ENCODE assay signal across 8 mouse cellular contexts in the genomic region with DNA sequence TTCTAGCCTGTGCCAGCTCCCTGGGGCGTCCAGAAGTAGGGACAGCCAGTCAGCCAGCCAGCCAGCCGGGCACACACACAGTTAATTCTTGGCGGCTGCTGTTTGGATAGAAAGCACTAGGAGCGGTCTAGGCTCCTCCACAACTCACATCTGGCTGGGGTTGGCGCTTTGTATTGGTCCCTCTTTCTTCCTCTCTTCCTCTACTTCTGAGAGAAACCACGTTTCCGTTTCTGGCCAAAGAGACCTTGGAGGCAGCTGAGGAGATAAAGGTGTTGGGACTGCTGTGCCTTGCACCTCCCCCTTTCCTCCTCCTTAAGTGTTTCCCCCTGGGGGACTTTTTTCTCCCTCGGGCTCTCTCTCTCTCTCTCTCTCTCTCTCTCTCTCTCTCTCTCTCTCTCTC. TPM values are rescaled to one million over a fixed set of nuclear protein-coding genes. Genes with fewer than 3 reads are reported as not detected.
DNase-seq lines count a peak whose midpoint lies in the region; ATAC-seq lines count a peak whose summit lies in the region.

A gene (plus strand): TSS at position 218 of the 400 bp plus-strand sequence.

- H3K9me3 ChIP-seq in megakaryocyte, embryonic 14.5 days, result no peaks in the 10 kb centered on the region
- no peaks in the 10 kb centered on the region for H3K9me3 ChIP-seq in embryonic facial prominence, embryonic 11.5 days (replicated peaks; ENCODE audit: control insufficient read depth, low read length)
- no peaks in the 10 kb centered on the region for H3K9me3 ChIP-seq in heart, embryonic 16.5 days (replicated peaks; ENCODE audit: control insufficient read depth, low read length)
- no peaks in the 10 kb centered on the region for H3K9me3 ChIP-seq in liver, embryonic 15.5 days (replicated peaks)

- peak; percentile 62 for DNase-seq in embryonic facial prominence, embryonic 11.5 days (ENCODE audit: low spot score)
- DNase-seq in thymus, postnatal 25 days, result peak; percentile 50
- DNase-seq in frontal cortex, postnatal 25 days (ENCODE audit: low spot score in 2 of 2), result no peak
- no peak for DNase-seq in left cerebral cortex, postnatal 25 days (ENCODE audit: low spot score in 2 of 2)

- ATAC-seq in megakaryocyte, adult 5-6 weeks (ENCODE audit: poor library complexity, severe bottlenecking), result no peak
- ATAC-seq in embryonic facial prominence, embryonic 11.5 days (replicated peaks; ENCODE audit: insufficient number of reproducible peaks, low FRiP score, low TSS enrichment, low read depth), result no peak
- ATAC-seq in heart, embryonic 16.5 days (replicated peaks; ENCODE audit: extremely low read depth, insufficient read depth, low FRiP score), result peak; percentile 39; the same call in 1 of the 2 replicates
- no peak for ATAC-seq in liver, embryonic 15.5 days (ENCODE audit: insufficient read depth)

- H3K27me3 ChIP-seq in megakaryocyte, embryonic 14.5 days (replicated peaks), result peaks cover 43% of the 10 kb centered on the region
- no peaks in the 10 kb centered on the region for H3K27me3 ChIP-seq in embryonic facial prominence, embryonic 11.5 days (ENCODE audit: control insufficient read depth, insufficient read depth, low read length)
- H3K27me3 ChIP-seq in heart, embryonic 16.5 days (ENCODE audit: control insufficient read depth, insufficient read depth, low read length), result peaks cover 4% of the 10 kb centered on the region; the same call in 1 of the 2 replicates
- H3K27me3 ChIP-seq in liver, embryonic 15.5 days, result peaks cover 43% of the 10 kb centered on the region

- H3K27ac ChIP-seq in embryonic facial prominence, embryonic 11.5 days (replicated peaks; ENCODE audit: low read depth, low read length), result peak within 1 kb of the TSS; percentile 35; the same call in 1 of the 2 replicates
- H3K27ac ChIP-seq in heart, embryonic 16.5 days (ENCODE audit: low read length), result peak within 1 kb of the TSS; percentile 81
- H3K27ac ChIP-seq in liver, embryonic 15.5 days (replicated peaks), result peak within 1 kb of the TSS; percentile 55

- peak within 1 kb of the TSS; percentile 48 for H3K4me2 ChIP-seq in embryonic facial prominence, embryonic 11.5 days (ENCODE audit: low read depth, low read length)
- H3K4me2 ChIP-seq in heart, embryonic 16.5 days (ENCODE audit: low read depth, low read length), result peak within 1 kb of the TSS; percentile 61
- peak within 1 kb of the TSS; percentile 18 for H3K4me2 ChIP-seq in liver, embryonic 15.5 days

- intact Hi-C loops in left cerebral cortex, postnatal 25 days (cut with DNase I), result loop anchor here (10.0 kb wide), 1 partner anchor 547 kb away; no protein-coding TSS in a partner anchor

- H3K36me3 ChIP-seq in megakaryocyte, embryonic 14.5 days (replicated peaks; ENCODE audit: low read length), result no peaks in the 10 kb centered on the region
- H3K36me3 ChIP-seq in embryonic facial prominence, embryonic 11.5 days (replicated peaks; ENCODE audit: control insufficient read depth, insufficient read depth, low read depth, low read length), result no peaks in the 10 kb centered on the region
- H3K36me3 ChIP-seq in heart, embryonic 16.5 days (ENCODE audit: control insufficient read depth, insufficient read depth), result no peaks in the 10 kb centered on the region
- H3K36me3 ChIP-seq in liver, embryonic 15.5 days (replicated peaks), result no peaks in the 10 kb centered on the region

- H3K9ac ChIP-seq in embryonic facial prominence, embryonic 11.5 days (replicated peaks; ENCODE audit: low read length), result peak within 1 kb of the TSS; percentile 55
- peak within 1 kb of the TSS; percentile 65 for H3K9ac ChIP-seq in heart, embryonic 16.5 days (ENCODE audit: low read length)
- H3K9ac ChIP-seq in liver, embryonic 15.5 days, result no peak within 1 kb of the TSS

- peak within 1 kb of the TSS; percentile 76 for H3K4me3 ChIP-seq in megakaryocyte, embryonic 14.5 days (replicated peaks)
- H3K4me3 ChIP-seq in embryonic facial prominence, embryonic 11.5 days (ENCODE audit: low read depth, low read length), result peak within 1 kb of the TSS; percentile 30
- H3K4me3 ChIP-seq in heart, embryonic 16.5 days (ENCODE audit: low read length), result peak within 1 kb of the TSS; percentile 44
- no peak within 1 kb of the TSS for H3K4me3 ChIP-seq in liver, embryonic 15.5 days (replicated peaks)

- H3K4me1 ChIP-seq in megakaryocyte, embryonic 14.5 days, result peaks cover 66% of the 10 kb centered on the region
- H3K4me1 ChIP-seq in embryonic facial prominence, embryonic 11.5 days (ENCODE audit: control insufficient read depth, insufficient read depth, low read length), result peaks cover 14% of the 10 kb centered on the region
- peaks cover 36% of the 10 kb centered on the region for H3K4me1 ChIP-seq in heart, embryonic 16.5 days (ENCODE audit: control insufficient read depth, insufficient read depth, low read length)
- H3K4me1 ChIP-seq in liver, embryonic 15.5 days (replicated peaks), result peaks cover 5% of the 10 kb centered on the region; the same call in 1 of the 2 replicates

- 1% methylated on average over 8 of the region's 8 CpGs for WGBS in embryonic facial prominence, embryonic 11.5 days
- WGBS in heart, embryonic 16.5 days, result under 1% methylated on average over 8 of the region's 8 CpGs
- WGBS in liver, embryonic 15.5 days (ENCODE audit: insufficient replicate concordance), result 1% methylated on average over 8 of the region's 8 CpGs

RNA-seq across cellular contexts. Expression of the gene that starts here (rescaled TPM):
- not detected in 2 replicates for polyA plus RNA-seq in megakaryocyte, embryonic 14.5 days (2012; ENCODE audit: insufficient read depth, low replicate concordance)
- not detected in 2 replicates for total RNA-seq in megakaryocyte, adult 5-6 weeks (2015)
- not detected in 2 replicates for total RNA-seq in megakaryocyte, adult 5-6 weeks (2017)
- polyA plus RNA-seq in embryonic facial prominence, embryonic 11.5 days (2014; fragmentation: Nextera tagmentation; extraction: Ambion mirVana), result 5.0 and 5.2 TPM in 2 replicates
- 8.9 and 9.3 TPM in 2 replicates for polyA plus RNA-seq in heart, embryonic 16.5 days (2015; fragmentation: Nextera tagmentation; extraction: Ambion mirVana)
- 1.9 and 2.0 TPM in 2 replicates for polyA plus RNA-seq in liver, embryonic 15.5 days (2015; fragmentation: Nextera tagmentation; extraction: Ambion mirVana)
- total RNA-seq in left cerebral cortex, postnatal 25 days (2021), result 1 to 10 TPM; 3.6 to 4.2 TPM

Comparison
In these comparisons a context has a peak if more than half of its experiments do, and no peak if none do; other contexts are left out.
1. RNA of the gene that starts here (total RNA-seq): 3.6 to 4.2 TPM in left cerebral cortex, postnatal 25 days; not detected in megakaryocyte, adult 5-6 weeks; every median in the first group is over 4 times any median in the second.
2. DNase-seq: peak in embryonic facial prominence, embryonic 11.5 days (single experiment) and thymus, postnatal 25 days (single experiment); none in frontal cortex, postnatal 25 days (0 of 2) and left cerebral cortex, postnatal 25 days (0 of 2).
3. Peak in every context shown above with its lines, with median percentiles within 50 percentile points of each other: H3K27ac ChIP-seq and H3K4me2 ChIP-seq.